Mouse (Mus musculus) hindbrain, embryonic 11.5 days (tissue): Measurements from ENCODE around the gene Ergic1. TPM values are rescaled to one million over a fixed set of nuclear protein-coding genes. Genes with fewer than 3 reads are reported as not detected.

Experiments
- ATAC-seq: fragments of 200-750 bp; cut with Nextera tagmentation; 2 replicates; pipeline ENCODE4 v1.8.0; 2017; ENCODE audit warnings: mild to moderate bottlenecking, moderate TSS enrichment, moderate library complexity; ENCODE audit not compliant: low FRiP score
- DNase-seq: peaks from one replicate; pipeline ENCODE4 v3.0.0-alpha.2; 2015; ENCODE audit warnings: low spot score
- H3K27ac ChIP-seq: fragments of 300-500 bp; sonication (generic); 2 replicates; pipeline ENCODE4 v1.5.1; 2014; ENCODE audit warnings: mild to moderate bottlenecking, low read depth, low read length
- H3K27me3 ChIP-seq: fragments of 300-500 bp; sonication (generic); 2 replicates; pipeline ENCODE4 v1.6.1; 2014; ENCODE audit warnings: mild to moderate bottlenecking, low read length, moderate library complexity, mixed read lengths; ENCODE audit not compliant: control insufficient read depth, insufficient read depth
- H3K36me3 ChIP-seq: fragments of 300-500 bp; sonication (generic); 2 replicates; pipeline ENCODE4 v1.6.1; 2014; ENCODE audit warnings: mild to moderate bottlenecking, low read length, moderate library complexity, mixed read lengths; ENCODE audit not compliant: control insufficient read depth, insufficient read depth
- H3K4me1 ChIP-seq: fragments of 300-500 bp; sonication (generic); replicated peaks from 2 replicates; pipeline ENCODE4 v1.6.1; 2014; ENCODE audit warnings: low read length, mixed read lengths; ENCODE audit not compliant: control insufficient read depth, insufficient read depth
- H3K4me2 ChIP-seq: fragments of 300-500 bp; sonication (generic); replicated peaks from 2 replicates; pipeline ENCODE4 v1.6.1; 2014; ENCODE audit warnings: mild to moderate bottlenecking, low read depth, low read length
- H3K4me3 ChIP-seq: fragments of 300-500 bp; sonication (generic); 2 replicates; pipeline ENCODE4 v1.5.1; 2014; ENCODE audit warnings: low read depth, low read length
- H3K9ac ChIP-seq: fragments of 300-500 bp; sonication (generic); 2 replicates; pipeline ENCODE4 v1.6.1; 2014; ENCODE audit warnings: low read depth, low read length
- H3K9me3 ChIP-seq: fragments of 300-500 bp; sonication (generic); 2 replicates; pipeline ENCODE4 v1.6.1; 2016; ENCODE audit warnings: low read length; ENCODE audit not compliant: control insufficient read depth
- WGBS: fragments of 180-500 bp; shearing (Covaris S2); extraction: QIAGEN DNeasy Blood & Tissue Kit; methylation state at CpG from one replicate; pipeline ENCODE4 v1.1.7; 2014; 5-methylcytosine and 5-hydroxymethylcytosine counted together
- polyA plus RNA-seq: library from polyadenylated mRNA; unstranded; fragments of >200 nt; fragmentation: Nextera tagmentation; extraction: Ambion mirVana; gene quantifications from 2 replicates; pipeline ENCODE4 v1.2.1, GENCODE M21; 2014

Gene Ergic1
- polyA plus RNA-seq, 1 experiment from 2014 or later, result 119 TPM

- no peak for ATAC-seq
- 0 out of 2 replicates have a peak, but pooled peaks cover 2% of the 10 kb centered on the region for H3K36me3 ChIP-seq
Observed at GRCm38 (mm10) chr17:26699819-26700616, 138.7 kb downstream of the Ergic1 start.

GRCm38 (mm10) chr17:26701565-26701964, 140.3 kb downstream of the Ergic1 start:
- DNase-seq (no peak), ATAC-seq (no peak)
- H3K4me3 ChIP-seq, result no peak overlapping the region
- H3K36me3 ChIP-seq, result 0 out of 2 replicates have a peak, but pooled peaks cover 2% of the 10 kb centered on the region
- H3K27ac ChIP-seq, result no peak overlapping the region
- no peaks in the 10 kb centered on the region for H3K27me3 ChIP-seq
- no peak overlapping the region for H3K4me2 ChIP-seq
- H3K9me3 ChIP-seq, result no peaks in the 10 kb centered on the region
- H3K9ac ChIP-seq, result no peak overlapping the region
- 88% methylated on average over 13 of the region's 13 CpGs for WGBS
- H3K4me1 ChIP-seq, result no peaks in the 10 kb centered on the region

More at GRCm38 (mm10) chr17:26699819-26700616, 138.7 kb downstream of the Ergic1 start:
- Histone ChIP-seq H3K27ac (no peak overlapping the region), H3K4me2 (no peak overlapping the region), H3K9ac (no peak overlapping the region), H3K27me3 (no peaks in the 10 kb centered on the region), H3K9me3 (no peaks in the 10 kb centered on the region), H3K4me3 (no peak overlapping the region), H3K4me1 (no peaks in the 10 kb centered on the region)
- DNase-seq, result no peak
- 92% methylated on average over 10 of the region's 10 CpGs for WGBS

- no peak for ATAC-seq
- no peak overlapping the region for H3K4me2 ChIP-seq
- 0 out of 2 replicates have a peak, but pooled peaks cover 2% of the 10 kb centered on the region for H3K36me3 ChIP-seq
- no peak for DNase-seq
- no peak overlapping the region for H3K27ac ChIP-seq
- no peak overlapping the region for H3K4me3 ChIP-seq
- H3K9me3 ChIP-seq, result no peaks in the 10 kb centered on the region
- no peaks in the 10 kb centered on the region for H3K27me3 ChIP-seq
- no peaks in the 10 kb centered on the region for H3K4me1 ChIP-seq
- no peak overlapping the region for H3K9ac ChIP-seq
- WGBS, result 89% methylated on average over 4 of the region's 4 CpGs
Observed at GRCm38 (mm10) chr17:26702621-26703020, 141.3 kb downstream of the Ergic1 start.

GRCm38 (mm10) chr17:26703671-26704070, 142.4 kb downstream of the Ergic1 start:
- ATAC-seq (no peak), DNase-seq (no peak)
- Histone ChIP-seq H3K27me3 (no peaks in the 10 kb centered on the region), H3K9me3 (no peaks in the 10 kb centered on the region), H3K4me2 (no peak overlapping the region), H3K27ac (no peak overlapping the region), H3K4me3 (no peak overlapping the region), H3K9ac (no peak overlapping the region), H3K4me1 (no peaks in the 10 kb centered on the region), H3K36me3 (0 out of 2 replicates have a peak, but pooled peaks cover 2% of the 10 kb centered on the region)
- 86% methylated on average over 4 of the region's 4 CpGs for WGBS

GRCm38 (mm10) chr17:26705463-26706359, 144.4 kb downstream of the Ergic1 start:
- Histone ChIP-seq H3K27me3 (no peaks in the 10 kb centered on the region), H3K36me3 (no peaks in the 10 kb centered on the region), H3K4me2 (no peak overlapping the region), H3K9me3 (no peaks in the 10 kb centered on the region), H3K9ac (no peak overlapping the region), H3K4me1 (no peaks in the 10 kb centered on the region), H3K4me3 (no peak overlapping the region), H3K27ac (no peak overlapping the region)
- DNase-seq, result no peak
- WGBS, result 86% methylated on average over 11 of the region's 11 CpGs
- no peak for ATAC-seq

Other genes starting within 250 kb of the Ergic1 start
- 0.25 and 0.79 TPM in 2 replicates for gene Neurl1b, start 146.7 kb upstream of the Ergic1 start, polyA plus RNA-seq
- 34.9 and 39.0 TPM in 2 replicates for gene Dusp1, start 639 bp downstream of the Ergic1 start, polyA plus RNA-seq
- gene Atp6v0e, start 101.7 kb downstream of the Ergic1 start, polyA plus RNA-seq, result 123 and 126 TPM in 2 replicates
- 4.1 and 10.2 TPM in 2 replicates for gene Crebrf, start 154.2 kb downstream of the Ergic1 start, polyA plus RNA-seq
- 45.9 and 52.9 TPM in 2 replicates for gene Bnip1, start 219.6 kb downstream of the Ergic1 start, polyA plus RNA-seq